Mouse (Mus musculus): ENCODE measurements around the gene Heatr5a. TPM values are rescaled to one million over a fixed set of nuclear protein-coding genes. Genes with fewer than 3 reads are reported as not detected.

Gene Heatr5a
- polyA plus RNA-seq (2016; fragmentation: Nextera tagmentation; extraction: Ambion mirVana): 12.2 and 13.7 TPM in 2 replicates

- no peaks in the 10 kb centered on the region; the same call in 1 of the 2 replicates for H3K9me3 ChIP-seq
- H3K27ac ChIP-seq (replicated peaks): peak within 1 kb of the TSS; percentile 89
- H3K4me1 ChIP-seq: peaks cover 11% of the 10 kb centered on the region
- H3K4me3 ChIP-seq: peak within 1 kb of the TSS; percentile 98
- no peaks in the 10 kb centered on the region for H3K27me3 ChIP-seq (replicated peaks; ENCODE audit: low read depth, poor library complexity, severe bottlenecking)
- no peaks in the 10 kb centered on the region for H3K36me3 ChIP-seq (replicated peaks)
- peak; percentile 93 for DNase-seq (ENCODE audit: low spot score)
- WGBS: 1% methylated on average over 53 of the region's 53 CpGs
Observed at GRCm38 (mm10) chr12:51971070-51971664, at the start of gene Heatr5a. Heatr5a (minus strand) TSS chr12:51971321.

- no peaks in the 10 kb centered on the region for H3K36me3 ChIP-seq (replicated peaks)
- H3K4me1 ChIP-seq: peaks cover 11% of the 10 kb centered on the region
- H3K4me3 ChIP-seq: no peak overlapping the region
- H3K9me3 ChIP-seq: no peaks in the 10 kb centered on the region
- WGBS: 92% methylated on average over 7 of the region's 7 CpGs
- no peak for DNase-seq (ENCODE audit: low spot score)
- no peak overlapping the region for H3K27ac ChIP-seq (replicated peaks)
- no peaks in the 10 kb centered on the region for H3K27me3 ChIP-seq (replicated peaks; ENCODE audit: low read depth, poor library complexity, severe bottlenecking)
Observed at GRCm38 (mm10) chr12:52014494-52015029, 43.4 kb upstream of the Heatr5a start.

GRCm38 (mm10) chr12:52014044-52014443, 42.9 kb upstream of the Heatr5a start:
- H3K4me1 ChIP-seq: peaks cover 11% of the 10 kb centered on the region
- H3K27me3 ChIP-seq (replicated peaks; ENCODE audit: low read depth, poor library complexity, severe bottlenecking): no peaks in the 10 kb centered on the region
- no peak for DNase-seq (ENCODE audit: low spot score)
- no peak overlapping the region for H3K27ac ChIP-seq (replicated peaks)
- no peak overlapping the region for H3K4me3 ChIP-seq
- no peaks in the 10 kb centered on the region for H3K36me3 ChIP-seq (replicated peaks)
- no peaks in the 10 kb centered on the region for H3K9me3 ChIP-seq
- WGBS: 85% methylated on average over 11 of the region's 11 CpGs

GRCm38 (mm10) chr12:52013274-52013673, 42.2 kb upstream of the Heatr5a start:
- H3K4me1 ChIP-seq: peaks cover 11% of the 10 kb centered on the region
- H3K27me3 ChIP-seq (replicated peaks; ENCODE audit: low read depth, poor library complexity, severe bottlenecking): no peaks in the 10 kb centered on the region
- no peak overlapping the region for H3K4me3 ChIP-seq
- no peaks in the 10 kb centered on the region for H3K9me3 ChIP-seq
- 35% methylated on average over 9 of the region's 9 CpGs for WGBS
- peak; percentile 14 for DNase-seq (ENCODE audit: low spot score)
- no peaks in the 10 kb centered on the region for H3K36me3 ChIP-seq (replicated peaks)
- no peak overlapping the region for H3K27ac ChIP-seq (replicated peaks)

GRCm38 (mm10) chr12:52012159-52012558, 41.0 kb upstream of the Heatr5a start:
- Histone ChIP-seq H3K36me3 (replicated peaks) (no peaks in the 10 kb centered on the region), H3K4me1 (peaks cover 11% of the 10 kb centered on the region), H3K27ac (replicated peaks) (no peak overlapping the region), H3K9me3 (no peaks in the 10 kb centered on the region), H3K4me3 (no peak overlapping the region), H3K27me3 (replicated peaks; ENCODE audit: low read depth, poor library complexity, severe bottlenecking) (no peaks in the 10 kb centered on the region)
- no peak for DNase-seq (ENCODE audit: low spot score)
- 88% methylated on average over 8 of the region's 8 CpGs for WGBS

GRCm38 (mm10) chr12:52010630-52010961, 39.5 kb upstream of the Heatr5a start:
- 62% methylated on average over 2 of the region's 2 CpGs for WGBS

GRCm38 (mm10) chr12:52009928-52010629, 39.0 kb upstream of the Heatr5a start:
- DNase-seq (ENCODE audit: low spot score): no peak
- no peaks in the 10 kb centered on the region for H3K27me3 ChIP-seq (replicated peaks; ENCODE audit: low read depth, poor library complexity, severe bottlenecking)
- peaks cover 24% of the 10 kb centered on the region for H3K4me1 ChIP-seq
- H3K4me3 ChIP-seq: no peak overlapping the region
- no peak overlapping the region for H3K27ac ChIP-seq (replicated peaks)
- 68% methylated on average over 15 of the region's 15 CpGs for WGBS
- no peaks in the 10 kb centered on the region for H3K36me3 ChIP-seq (replicated peaks)
- no peaks in the 10 kb centered on the region for H3K9me3 ChIP-seq

More at GRCm38 (mm10) chr12:52010630-52010961, 39.5 kb upstream of the Heatr5a start:
- Histone ChIP-seq H3K9me3 (no peaks in the 10 kb centered on the region), H3K27ac (replicated peaks) (no peak overlapping the region), H3K4me3 (no peak overlapping the region), H3K36me3 (replicated peaks) (no peaks in the 10 kb centered on the region), H3K4me1 (peaks cover 18% of the 10 kb centered on the region), H3K27me3 (replicated peaks; ENCODE audit: low read depth, poor library complexity, severe bottlenecking) (no peaks in the 10 kb centered on the region)
- DNase-seq (ENCODE audit: low spot score): no peak

GRCm38 (mm10) chr12:52006633-52006994, 35.5 kb upstream of the Heatr5a start:
- DNase-seq (ENCODE audit: low spot score): no peak
- Histone ChIP-seq H3K27me3 (replicated peaks; ENCODE audit: low read depth, poor library complexity, severe bottlenecking) (no peaks in the 10 kb centered on the region), H3K36me3 (replicated peaks) (peaks cover 9% of the 10 kb centered on the region; the same call in 1 of the 2 replicates), H3K27ac (replicated peaks) (peak overlapping the region; percentile 90), H3K9me3 (no peaks in the 10 kb centered on the region), H3K4me1 (peaks cover 13% of the 10 kb centered on the region; the same call in 1 of the 2 replicates), H3K4me3 (peak overlapping the region; percentile 83)
- 42% methylated on average over 5 of the region's 5 CpGs for WGBS

GRCm38 (mm10) chr12:52005877-52006632, 34.9 kb upstream of the Heatr5a start, which contains the start of gene Dtd2:
Dtd2 (minus strand) TSS chr12:52006501.
- DNase-seq (ENCODE audit: low spot score): peak; percentile 96
- Histone ChIP-seq H3K4me3 (peak within 1 kb of the TSS; percentile 83), H3K9me3 (no peaks in the 10 kb centered on the region), H3K27me3 (replicated peaks; ENCODE audit: low read depth, poor library complexity, severe bottlenecking) (no peaks in the 10 kb centered on the region), H3K27ac (replicated peaks) (peak within 1 kb of the TSS; percentile 90), H3K4me1 (peaks cover 13% of the 10 kb centered on the region; the same call in 1 of the 2 replicates), H3K36me3 (replicated peaks) (peaks cover 9% of the 10 kb centered on the region; the same call in 1 of the 2 replicates)
- WGBS: 3% methylated on average over 46 of the region's 46 CpGs

GRCm38 (mm10) chr12:52002746-52003145, 31.6 kb upstream of the Heatr5a start:
- peaks cover 13% of the 10 kb centered on the region; the same call in 1 of the 2 replicates for H3K4me1 ChIP-seq
- H3K27me3 ChIP-seq (replicated peaks; ENCODE audit: low read depth, poor library complexity, severe bottlenecking): no peaks in the 10 kb centered on the region
- H3K36me3 ChIP-seq (replicated peaks): peaks cover 29% of the 10 kb centered on the region
- DNase-seq (ENCODE audit: low spot score): no peak
- 95% methylated on average over 3 of the region's 3 CpGs for WGBS
- no peak overlapping the region for H3K4me3 ChIP-seq
- no peaks in the 10 kb centered on the region for H3K9me3 ChIP-seq
- no peak overlapping the region for H3K27ac ChIP-seq (replicated peaks)

GRCm38 (mm10) chr12:52001544-52001943, 30.4 kb upstream of the Heatr5a start:
- Histone ChIP-seq H3K9me3 (no peaks in the 10 kb centered on the region), H3K4me3 (no peak overlapping the region), H3K4me1 (peaks cover 12% of the 10 kb centered on the region; the same call in 1 of the 2 replicates), H3K36me3 (replicated peaks) (peaks cover 40% of the 10 kb centered on the region), H3K27ac (replicated peaks) (no peak overlapping the region), H3K27me3 (replicated peaks; ENCODE audit: low read depth, poor library complexity, severe bottlenecking) (no peaks in the 10 kb centered on the region)
- WGBS: 36% methylated on average over 4 of the region's 4 CpGs
- peak; percentile 20 for DNase-seq (ENCODE audit: low spot score)

GRCm38 (mm10) chr12:51998366-51998932, 27.3 kb upstream of the Heatr5a start:
- Histone ChIP-seq H3K27me3 (replicated peaks; ENCODE audit: low read depth, poor library complexity, severe bottlenecking) (no peaks in the 10 kb centered on the region), H3K36me3 (replicated peaks) (peaks cover 56% of the 10 kb centered on the region), H3K4me3 (no peak overlapping the region), H3K27ac (replicated peaks) (no peak overlapping the region), H3K4me1 (no peaks in the 10 kb centered on the region), H3K9me3 (no peaks in the 10 kb centered on the region)
- WGBS: 90% methylated on average over 9 of the region's 9 CpGs
- no peak for DNase-seq (ENCODE audit: low spot score)
